Mouse (Mus musculus): ENCODE measurements around the gene Fam45a.

The Fam45a gene

DNA sequence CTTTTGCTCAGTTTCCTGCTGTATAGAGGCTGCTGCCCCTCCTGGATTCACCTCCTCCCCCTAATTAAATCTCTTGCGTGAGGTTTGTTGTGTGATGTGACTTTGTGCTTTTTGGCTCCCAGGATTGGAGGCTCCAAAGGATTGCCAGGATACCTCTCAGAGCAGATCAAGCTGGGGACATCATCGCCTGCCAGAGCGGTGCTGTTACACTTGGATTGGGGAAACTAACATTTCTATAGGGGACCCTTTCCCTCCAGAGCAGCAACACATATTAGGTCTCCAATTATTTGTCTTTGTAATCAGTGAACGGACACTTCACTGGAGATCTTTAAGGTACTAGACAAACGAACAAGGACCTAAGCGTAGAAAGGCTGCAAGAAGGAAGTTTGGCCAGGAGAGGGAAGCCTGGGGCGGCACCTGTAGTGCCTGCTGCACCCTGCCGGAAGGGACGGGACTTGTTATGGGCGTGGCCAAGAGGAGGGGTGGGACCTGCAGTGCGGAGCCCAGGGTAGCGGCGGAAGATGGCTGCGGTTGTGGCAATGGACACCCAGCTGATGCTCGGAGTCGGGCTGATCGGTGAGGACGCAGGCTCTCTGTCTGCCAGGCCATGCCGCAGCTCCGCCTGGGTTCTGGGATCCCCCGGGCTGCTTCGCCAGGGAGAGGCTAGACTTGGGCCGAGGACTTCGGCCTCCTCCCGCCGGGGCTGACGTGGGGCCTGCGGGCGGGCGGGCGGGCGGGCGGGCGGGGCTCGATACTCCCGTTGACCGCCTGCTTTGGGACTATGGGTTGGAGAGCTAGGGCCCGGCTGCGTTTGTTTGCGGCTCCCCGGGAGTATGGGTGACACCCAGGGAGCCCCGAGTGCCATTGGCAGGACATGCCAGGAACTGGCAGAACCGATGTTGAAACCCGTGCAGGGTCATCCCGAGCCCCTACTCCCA, at the start of gene Fam45a:
Fam45a (plus strand) TSS at position 488 of the 938 bp plus-strand sequence.
- peak; percentile 97 for DNase-seq (ENCODE audit: low read depth, low spot score)

DNA sequence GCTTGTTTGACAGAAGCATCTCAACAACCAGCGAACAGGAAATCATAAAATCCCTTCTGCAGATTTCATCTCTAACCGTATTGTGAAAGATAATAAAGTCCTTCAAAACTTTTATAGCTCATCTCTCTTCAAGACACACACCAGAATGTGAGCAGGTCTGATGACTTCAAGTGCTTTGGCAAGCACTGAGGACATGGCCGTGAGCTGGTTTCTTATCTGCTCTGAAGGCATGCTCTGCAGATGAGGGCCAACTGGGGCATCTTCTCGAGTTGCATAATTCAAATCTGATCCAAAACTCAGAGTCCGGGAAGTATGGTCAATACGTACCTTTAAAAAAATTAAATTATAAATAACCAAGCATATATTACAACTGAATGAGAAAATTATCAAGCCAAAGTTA, 38.0 kb upstream of the Fam45a start:
- no peak for DNase-seq (ENCODE audit: low read depth, low spot score)

DNA sequence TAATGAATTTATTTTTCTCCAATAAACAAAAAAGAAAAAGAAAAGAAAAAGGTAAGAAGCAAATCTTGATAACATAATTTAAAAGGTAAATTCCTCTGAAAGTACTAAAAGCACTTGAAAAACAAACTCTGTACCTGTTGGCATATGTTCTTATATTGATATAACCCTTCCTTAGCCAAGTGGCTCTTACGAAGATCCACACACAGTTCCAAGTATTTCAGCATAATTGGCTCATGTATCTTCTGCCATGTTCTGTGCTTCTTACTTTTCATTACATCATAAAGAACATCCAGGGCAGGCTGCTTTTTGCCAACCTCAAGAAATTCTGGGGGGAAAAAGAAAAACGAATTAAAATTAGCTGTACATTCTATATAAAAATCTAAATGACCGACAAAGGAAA, 29.4 kb upstream of the Fam45a start:
- no peak for DNase-seq (ENCODE audit: low read depth, low spot score)

DNA sequence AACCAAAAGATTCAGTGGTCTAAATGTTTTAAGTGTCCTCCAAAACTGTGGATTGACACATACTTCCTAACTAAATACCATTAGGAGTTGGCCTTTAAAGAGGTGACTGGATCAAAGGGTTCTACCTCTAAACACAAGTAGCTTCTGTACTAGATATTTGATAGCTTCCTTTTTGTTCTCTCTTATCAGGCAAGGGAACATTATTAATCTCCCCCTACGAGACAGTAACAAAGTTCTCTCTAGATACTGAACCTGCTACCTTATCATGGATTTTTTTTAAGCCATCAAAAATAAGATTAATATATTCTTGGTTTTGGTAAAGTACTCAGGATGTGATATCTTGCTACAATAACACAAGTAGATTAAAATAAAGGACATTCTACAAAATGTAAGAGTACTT, 26.7 kb upstream of the Fam45a start:
- no peak for DNase-seq (ENCODE audit: low read depth, low spot score)

DNA sequence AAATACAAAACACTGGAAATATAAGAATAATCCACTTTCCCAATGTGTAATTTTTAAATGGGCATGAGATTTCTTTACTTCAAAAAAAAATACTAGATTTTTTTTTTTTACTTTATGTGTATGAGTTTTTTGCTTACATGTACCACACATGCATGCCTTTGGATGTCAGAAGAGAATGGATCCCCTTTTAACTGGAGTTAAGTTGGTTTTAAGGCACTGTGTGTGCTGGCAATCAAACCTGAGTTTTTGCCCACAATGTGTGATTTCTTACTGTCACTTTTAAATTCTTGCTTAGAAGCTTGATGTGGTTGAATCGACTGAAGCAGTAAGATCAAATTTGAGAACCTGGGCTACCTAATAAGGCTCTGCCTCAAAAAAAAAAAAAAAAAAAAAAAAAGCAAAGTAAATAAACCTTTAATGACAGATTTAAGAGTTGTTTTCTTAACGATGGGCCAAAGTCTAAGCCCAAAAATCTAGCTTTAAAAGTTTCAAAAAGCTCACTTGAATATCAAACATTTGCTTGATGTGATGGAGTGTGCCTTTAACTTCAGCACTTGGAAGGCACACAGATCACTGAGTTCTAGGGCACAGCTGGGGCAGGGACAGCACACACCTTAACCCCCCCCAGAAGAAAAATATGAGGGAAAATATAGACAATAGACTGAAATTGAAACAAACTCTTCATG, 23.8 kb upstream of the Fam45a start:
- DNase-seq (ENCODE audit: low read depth, low spot score), result no peak

DNA sequence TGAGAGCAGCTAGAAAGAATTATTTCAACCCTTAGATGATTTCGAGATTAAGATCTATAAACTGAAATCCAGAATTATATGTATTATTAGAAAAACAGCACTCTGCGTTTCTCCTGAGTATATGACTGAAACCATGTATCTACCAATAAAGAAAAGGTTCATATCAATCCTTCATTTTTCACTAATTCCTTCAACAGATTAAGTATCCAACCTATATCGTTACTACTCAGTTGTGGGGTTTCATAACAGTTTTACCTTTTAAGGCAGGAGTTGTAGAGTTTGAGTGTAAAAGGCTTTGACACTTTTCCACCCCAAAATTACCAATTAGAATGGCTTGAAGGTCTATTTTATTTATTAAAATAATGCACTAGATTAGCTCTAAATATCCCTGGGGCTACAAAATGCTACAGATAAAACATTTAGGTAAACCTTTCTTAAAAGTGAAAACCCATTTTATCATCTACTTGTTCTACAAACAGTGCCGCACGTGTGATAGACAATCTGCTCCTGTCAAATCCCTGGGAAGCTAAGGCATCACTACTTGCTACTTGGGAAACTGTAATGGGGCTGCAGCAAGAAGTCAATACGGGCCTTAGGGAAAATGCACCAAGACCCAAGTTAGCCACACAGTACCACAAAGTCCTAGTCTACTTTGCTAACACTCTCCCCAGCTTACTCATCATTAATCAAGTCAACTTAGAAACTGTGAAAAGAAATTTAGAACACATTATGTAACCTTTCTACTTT, 23.0 kb upstream of the Fam45a start:
- peak; percentile 35 for DNase-seq (ENCODE audit: low read depth, low spot score)

DNA sequence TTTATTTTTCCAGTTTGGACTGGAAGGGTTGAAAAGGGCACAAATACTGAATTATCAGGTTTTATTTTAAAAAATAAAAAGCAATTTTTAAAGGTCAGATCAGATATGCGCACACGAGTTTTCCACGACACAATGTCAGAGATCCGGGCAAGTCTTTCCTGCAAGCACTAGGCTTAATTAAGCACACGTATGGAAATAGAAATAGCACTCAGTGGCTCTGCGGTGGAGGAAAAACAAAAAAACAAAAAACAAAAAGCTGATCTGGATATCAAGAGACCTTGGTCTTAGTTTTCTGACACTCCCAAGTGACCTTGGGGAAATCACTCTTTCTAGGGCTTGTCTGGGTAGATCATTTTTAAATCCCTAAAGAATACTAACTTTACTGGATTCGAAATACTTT, 21.9 kb upstream of the Fam45a start:
- DNase-seq (ENCODE audit: low read depth, low spot score), result no peak

DNA sequence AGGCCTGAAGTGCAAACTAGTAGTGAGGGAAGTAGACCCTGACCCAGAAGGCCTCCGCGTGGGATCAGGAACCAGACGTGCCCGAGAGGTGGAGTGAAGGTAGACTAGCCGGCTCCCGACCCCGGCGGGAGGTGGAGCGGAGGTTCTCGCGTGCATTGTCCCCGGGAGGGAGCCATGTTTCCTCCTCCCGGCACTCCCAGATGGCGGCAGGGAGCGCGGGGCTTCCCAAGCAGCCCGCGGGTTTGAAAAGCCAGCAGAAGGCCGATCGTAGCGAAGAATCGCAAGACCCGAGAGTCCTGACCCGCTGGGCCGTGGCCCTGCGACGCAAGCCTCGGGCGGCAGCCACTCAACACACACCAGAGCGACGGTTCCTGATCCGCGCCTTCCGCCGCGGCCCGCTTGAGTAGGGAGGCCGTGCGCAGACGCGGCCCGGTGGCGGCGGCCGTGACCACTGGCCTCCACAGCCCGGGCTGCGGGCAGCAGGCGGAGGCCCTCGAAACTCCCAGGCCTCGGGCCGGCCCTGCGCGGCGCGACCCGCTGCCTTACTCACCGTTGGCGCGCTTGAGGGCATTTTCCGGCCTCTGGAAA, 21.4 kb upstream of the Fam45a start:
- peak; percentile 72 for DNase-seq (ENCODE audit: low read depth, low spot score)

DNA sequence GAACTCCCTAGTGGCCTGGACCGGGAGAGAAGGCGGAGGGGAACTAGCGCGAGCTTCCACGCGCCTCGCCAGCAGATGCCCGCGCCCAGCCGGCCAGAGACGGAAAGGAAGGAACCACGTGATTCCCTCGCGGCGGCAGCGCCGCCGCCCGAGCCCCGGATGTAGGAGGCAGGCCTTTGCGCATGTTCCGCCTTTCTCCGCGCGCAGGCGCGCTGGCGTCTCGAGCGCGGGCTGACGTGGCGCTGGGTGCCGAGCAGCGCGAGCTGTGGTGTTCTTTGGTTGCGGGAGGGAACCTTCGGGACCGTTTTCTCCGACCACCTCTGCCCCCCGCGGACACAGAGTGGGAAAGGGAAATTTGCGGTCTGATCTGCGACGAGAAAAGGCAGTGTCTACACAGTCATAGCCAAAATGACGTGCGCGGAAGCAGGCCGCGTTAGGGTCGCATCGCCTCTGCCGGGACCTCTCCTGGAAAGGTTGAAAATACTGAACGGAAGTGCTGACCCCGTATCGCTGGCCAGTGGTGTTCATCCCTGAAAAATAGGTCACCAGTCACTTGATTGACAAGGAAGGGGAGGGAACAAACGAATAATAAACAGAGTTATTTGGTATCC, 20.7 kb upstream of the Fam45a start, which contains the start of gene Eif3a:
Eif3a (minus strand) TSS at position 108 of the 611 bp plus-strand sequence.
- DNase-seq (ENCODE audit: low read depth, low spot score), result peak; percentile 97

DNA sequence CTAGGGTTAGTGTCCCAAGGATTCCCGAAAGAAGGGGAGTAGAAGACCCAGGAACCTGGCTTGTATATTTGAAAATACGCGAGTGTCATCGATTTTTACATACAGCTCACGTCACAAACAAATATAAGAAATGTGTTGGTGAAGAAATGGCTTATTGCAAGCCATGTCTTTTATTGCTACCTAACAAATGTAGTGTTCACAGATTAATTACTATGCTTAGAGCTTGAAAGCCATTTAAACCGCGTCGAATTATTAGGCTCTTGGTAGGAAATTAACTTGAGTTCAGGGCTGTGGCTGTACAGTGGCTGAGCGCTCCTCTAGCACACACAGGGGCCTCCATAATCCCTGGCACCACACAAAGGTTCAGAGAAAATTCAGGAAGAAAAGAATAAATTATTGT, 20.2 kb upstream of the Fam45a start:
- DNase-seq (ENCODE audit: low read depth, low spot score), result no peak

DNA sequence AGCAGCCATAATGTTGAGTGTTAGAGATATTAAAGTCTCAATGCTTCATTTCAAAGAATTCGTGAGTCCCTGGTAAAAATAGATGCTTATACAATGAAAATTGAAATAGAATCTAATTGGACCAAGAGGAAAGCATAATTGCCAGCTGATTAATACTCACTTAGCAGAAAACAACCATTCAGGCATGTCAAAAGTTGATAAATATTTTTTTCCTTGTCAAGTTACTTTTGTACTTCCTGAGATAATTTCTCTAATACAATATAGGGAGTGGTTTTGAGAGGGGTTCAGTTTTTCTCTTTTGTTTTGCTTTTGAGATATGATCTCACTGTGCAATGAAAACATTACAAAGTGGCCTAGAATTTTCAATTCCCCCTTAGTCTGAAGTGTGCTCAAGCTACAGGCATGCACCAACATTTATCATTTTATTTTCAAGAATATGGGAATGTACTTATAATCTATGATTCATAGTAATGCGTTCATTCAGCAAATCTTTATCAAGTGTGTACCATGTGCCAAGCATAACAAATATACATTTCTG, 18.1 kb upstream of the Fam45a start:
- no peak for DNase-seq (ENCODE audit: low read depth, low spot score)

DNA sequence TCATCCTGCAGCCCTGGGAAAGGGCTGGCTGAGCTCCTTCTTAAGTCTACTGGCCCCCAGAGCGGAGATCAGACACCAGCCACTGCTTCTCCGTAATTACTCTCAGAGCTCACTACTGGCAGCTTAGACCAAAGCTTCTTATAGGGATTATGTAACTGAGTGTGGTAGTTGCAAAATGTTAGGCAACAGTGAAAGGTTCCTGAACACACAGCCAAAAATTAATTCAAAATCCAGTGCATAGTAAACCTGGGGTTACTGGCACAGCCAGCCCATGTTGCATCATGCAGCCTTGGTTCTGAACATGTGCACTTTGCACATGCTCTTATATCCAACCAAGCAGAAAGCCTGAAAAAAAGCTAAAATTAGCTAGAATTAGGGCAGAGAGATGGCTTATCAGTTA, 16.1 kb upstream of the Fam45a start:
- DNase-seq (ENCODE audit: low read depth, low spot score), result no peak

DNA sequence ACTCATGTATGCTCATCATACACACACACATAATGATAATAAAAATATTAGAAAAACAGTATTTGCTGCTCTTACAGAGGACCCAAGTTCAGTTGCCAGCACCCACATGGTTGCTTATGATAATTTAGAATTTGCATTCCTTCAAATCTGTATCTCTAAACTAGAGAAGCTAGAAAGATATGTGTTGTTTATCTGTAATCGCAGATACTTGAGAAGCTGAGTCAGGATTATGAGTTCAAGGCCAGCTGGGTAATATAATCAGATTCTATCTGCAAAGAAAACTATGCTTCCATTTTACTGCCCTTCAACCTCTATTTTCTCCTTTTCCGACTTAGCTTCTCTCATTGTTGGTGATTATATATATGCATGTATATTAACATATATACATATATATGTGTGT, 14.0 kb upstream of the Fam45a start:
- DNase-seq (ENCODE audit: low read depth, low spot score), result no peak

DNA sequence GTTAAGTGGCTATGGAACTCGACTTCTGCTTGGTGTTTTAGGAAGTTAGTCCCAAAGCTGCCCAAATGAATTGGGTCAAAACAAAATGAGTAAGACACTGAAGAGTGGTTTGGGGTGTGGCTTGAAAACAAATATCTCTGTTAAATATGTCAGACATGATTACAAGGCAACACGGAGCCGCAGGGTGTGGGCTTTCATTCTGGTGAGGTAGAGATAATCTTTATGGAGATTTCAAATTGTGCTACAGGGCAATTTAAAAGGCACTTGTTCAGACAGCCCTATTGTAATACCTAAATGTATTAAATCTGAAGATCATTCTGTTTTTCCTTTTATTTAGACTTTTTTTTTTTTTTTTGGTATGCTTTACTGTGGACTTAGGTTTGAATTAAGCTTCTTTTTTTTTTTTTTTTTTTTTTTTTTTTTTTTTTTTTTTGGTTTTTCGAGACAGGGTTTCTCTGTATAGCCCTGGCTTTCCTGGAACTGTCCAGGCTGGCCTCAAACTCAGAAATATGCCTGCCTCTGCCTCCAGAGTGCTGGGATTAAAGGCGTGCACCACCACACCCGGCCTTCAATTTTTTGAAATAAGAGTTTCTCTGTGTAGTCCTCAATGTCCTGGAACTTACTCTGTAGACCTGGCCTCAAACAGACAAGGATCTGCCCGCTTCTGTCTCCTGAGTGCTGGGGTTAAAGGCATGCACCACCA, 11.4 kb upstream of the Fam45a start:
- DNase-seq (ENCODE audit: low read depth, low spot score), result no peak

DNA sequence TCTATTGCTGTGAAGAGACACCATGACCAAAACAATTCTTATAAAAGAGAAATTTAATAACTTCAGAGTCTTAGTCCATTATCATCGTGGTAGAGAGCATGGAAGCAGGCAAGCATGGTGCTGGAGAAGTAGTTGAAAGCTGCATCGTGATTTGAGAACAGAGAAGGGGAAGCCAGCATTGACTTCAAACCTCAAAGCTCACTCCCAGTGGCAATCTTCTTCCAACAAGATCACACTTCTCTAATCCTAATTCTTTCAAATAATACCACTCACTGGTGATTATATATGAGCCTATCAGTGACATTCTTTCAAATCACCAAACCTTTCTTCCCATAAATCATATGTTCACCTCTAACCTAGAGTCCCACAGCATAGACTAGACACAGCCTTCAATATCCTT, 6.5 kb upstream of the Fam45a start:
- no peak for DNase-seq (ENCODE audit: low read depth, low spot score)

DNA sequence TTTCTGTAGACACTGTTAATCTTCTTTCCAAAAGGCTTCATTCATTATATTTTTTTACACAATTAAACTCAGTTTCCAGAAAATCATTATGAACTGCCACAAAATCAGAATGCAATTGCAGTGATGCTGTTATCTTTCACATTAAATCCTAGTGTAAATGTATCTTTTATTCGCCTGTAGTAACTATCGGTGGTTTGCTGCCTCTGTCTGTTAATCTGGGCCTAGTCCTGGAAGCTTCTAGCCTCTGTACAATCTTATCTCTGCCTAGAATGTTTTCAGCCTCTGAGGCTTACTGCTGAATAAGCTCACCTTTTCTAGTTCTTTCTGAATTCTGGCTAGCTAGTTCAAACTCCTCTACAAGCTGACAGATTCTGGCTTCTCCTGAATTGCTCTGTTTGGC, 1.5 kb upstream of the Fam45a start:
- DNase-seq (ENCODE audit: low read depth, low spot score), result no peak

DNA sequence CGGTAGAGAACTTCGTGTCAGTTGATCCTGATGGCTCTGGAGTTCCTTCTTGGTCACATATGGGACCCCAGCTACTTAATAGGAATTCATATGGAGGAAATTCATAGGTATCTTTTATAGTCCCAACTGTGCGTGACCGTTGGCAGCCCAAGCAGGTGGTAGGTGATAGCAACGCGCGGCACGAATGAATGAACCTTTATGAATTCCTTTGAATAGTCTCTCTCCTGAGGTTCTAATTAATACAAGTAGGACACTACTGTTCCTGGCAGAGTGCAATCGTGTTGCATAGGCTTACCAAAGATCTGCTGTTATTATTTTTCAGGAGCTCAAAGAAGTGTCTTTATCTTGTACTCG, 628 bp downstream of the Fam45a start:
- no peak for DNase-seq (ENCODE audit: low read depth, low spot score)

DNA sequence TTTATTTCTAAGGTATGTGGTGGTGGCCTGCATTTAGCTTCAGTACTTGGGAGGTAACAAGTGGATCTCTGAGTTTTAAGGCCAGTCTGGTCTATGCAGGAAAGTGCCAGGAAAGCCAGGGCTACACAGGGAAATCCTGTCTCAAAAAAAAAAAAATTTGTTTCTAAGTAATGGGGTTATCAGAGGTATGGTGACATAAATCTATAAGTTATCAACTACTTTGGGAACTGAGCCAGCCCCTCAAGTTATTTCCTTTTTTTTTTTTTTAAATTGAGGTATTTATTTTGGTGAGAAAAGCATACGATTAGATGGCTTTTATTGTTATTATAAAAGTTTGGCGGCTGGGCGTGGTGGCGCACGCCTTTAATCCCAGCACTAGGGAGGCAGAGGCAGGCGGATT, 1.7 kb downstream of the Fam45a start:
- DNase-seq (ENCODE audit: low read depth, low spot score), result no peak

DNA sequence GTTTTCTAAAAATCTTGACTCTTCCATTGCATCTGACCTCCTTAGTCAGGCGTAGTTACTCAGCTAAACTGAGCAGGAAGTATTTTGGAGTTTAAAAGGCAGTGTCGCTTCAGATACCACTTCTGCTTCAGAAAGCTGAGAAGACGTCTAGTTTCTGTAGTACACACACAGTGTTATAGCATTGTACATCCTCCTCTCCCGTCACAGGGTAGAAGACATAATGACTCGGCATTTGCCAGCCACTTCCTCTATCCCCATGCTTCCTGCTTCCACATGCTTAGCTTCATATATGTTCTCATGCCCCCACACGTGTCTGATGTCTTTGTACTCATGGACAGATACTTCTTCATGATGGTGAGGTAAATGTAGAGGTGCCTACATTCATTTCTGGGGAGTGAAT, 7.3 kb downstream of the Fam45a start:
- no peak for DNase-seq (ENCODE audit: low read depth, low spot score)

DNA sequence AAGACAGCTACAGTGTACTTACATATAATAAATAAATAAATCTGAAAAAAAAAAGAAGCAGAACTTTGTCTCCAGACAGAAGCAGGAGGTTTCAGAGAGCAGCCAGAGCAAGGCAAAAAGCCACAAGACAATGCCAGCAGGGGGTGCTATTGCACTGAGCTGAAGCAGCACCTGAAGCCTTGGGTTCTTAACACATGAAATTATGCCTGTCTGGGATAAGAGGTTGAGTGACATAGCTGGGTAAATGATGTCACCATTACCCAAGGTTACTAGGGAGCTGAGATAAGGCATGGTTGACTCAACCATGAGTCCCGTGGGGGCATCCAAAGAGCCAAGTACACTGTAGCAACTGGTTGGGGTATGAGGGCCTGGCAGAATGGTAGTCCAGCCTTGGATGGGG, 26.4 kb downstream of the Fam45a start:
- DNase-seq (ENCODE audit: low read depth, low spot score), result no peak

DNA sequence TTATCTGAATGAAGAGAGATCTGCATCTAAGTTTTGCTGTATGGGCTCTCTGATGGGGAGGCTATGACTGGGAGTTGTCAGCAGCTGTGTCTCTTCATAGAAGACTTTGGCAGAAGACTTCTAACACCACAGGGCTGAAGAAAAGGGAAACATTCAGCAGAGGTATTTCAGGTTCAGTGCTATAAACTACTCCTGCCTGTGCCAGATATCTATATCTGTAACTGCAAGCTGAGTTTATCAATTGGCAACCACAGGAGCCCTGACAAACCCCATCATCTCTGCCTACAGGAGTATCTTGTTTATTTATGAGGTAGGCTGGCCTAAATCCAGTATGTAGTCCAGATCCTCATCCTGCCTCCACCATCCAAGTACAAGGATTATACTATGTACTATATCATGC, 31.9 kb downstream of the Fam45a start:
- DNase-seq (ENCODE audit: low read depth, low spot score), result no peak
